In the genomic region with DNA sequence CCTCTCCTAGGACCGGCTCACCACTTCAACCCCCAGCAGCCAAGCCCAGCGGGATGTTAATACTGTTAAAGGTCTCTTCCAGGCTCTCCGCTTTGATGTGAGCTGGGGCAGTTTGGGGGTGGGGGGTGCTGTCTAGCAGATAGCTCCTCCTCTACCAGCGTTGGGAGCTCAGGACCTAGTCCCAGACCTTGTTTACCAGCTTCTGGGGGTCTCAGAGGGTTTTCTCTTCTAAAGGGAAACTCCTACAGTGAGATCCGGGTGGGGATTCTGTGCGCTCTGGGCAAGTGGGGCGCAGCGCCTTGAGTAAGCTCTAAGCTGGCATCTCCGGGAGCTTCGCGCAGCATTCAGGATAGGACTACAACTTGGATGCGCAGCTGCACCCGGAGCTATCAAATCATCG, we compare ENCODE assay signal across 16 mouse cellular contexts. TPM values are rescaled to one million over a fixed set of nuclear protein-coding genes. Genes with fewer than 3 reads are reported as not detected.
DNase-seq lines count a peak whose midpoint lies in the region; ATAC-seq lines count a peak whose summit lies in the region.
"Had no signal": no experiment of that assay in that cellular context is flagged by ENCODE, and none has a peak within 500 bp of the region (broad histone marks: within the 10 kb centered on the region; RNA-seq: fewer than 3 reads in every experiment).

No protein-coding gene starts in this region.

- H3K4me1 ChIP-seq in heart, embryonic 10.5 days: peaks cover 9% of the 10 kb centered on the region; the same call in 1 of the 2 replicates
- H3K4me1 ChIP-seq in kidney, embryonic 15.5 days: peaks cover 9% of the 10 kb centered on the region
- H3K4me1 ChIP-seq in embryonic facial prominence, embryonic 10.5 days: peaks cover 18% of the 10 kb centered on the region
- H3K4me1 ChIP-seq in midbrain, embryonic 13.5 days (replicated peaks): peaks cover 8% of the 10 kb centered on the region
- H3K4me1 ChIP-seq: liver, embryonic 12.5 days had no signal

- H3K4me2 ChIP-seq in kidney, embryonic 15.5 days: 0 out of 2 replicates have a peak overlapping the region, but pooled peaks have one; percentile 25
- peak overlapping the region; percentile 9; the same call in 1 of the 2 replicates for H3K4me2 ChIP-seq in midbrain, embryonic 13.5 days (replicated peaks)
- H3K4me2 ChIP-seq: embryonic facial prominence, embryonic 15.5 days; liver, embryonic 12.5 days had no signal

- H3K9me3 ChIP-seq in heart, embryonic 10.5 days: no peaks in the 10 kb centered on the region
- H3K9me3 ChIP-seq in kidney, embryonic 15.5 days (replicated peaks): no peaks in the 10 kb centered on the region
- no peaks in the 10 kb centered on the region for H3K9me3 ChIP-seq in embryonic facial prominence, embryonic 10.5 days
- no peaks in the 10 kb centered on the region for H3K9me3 ChIP-seq in midbrain, embryonic 13.5 days
- H3K9me3 ChIP-seq: embryonic facial prominence, embryonic 15.5 days; liver, embryonic 12.5 days had no signal

- 2% methylated on average over 14 of the region's 14 CpGs for WGBS in heart, embryonic 10.5 days
- 2% methylated on average over 14 of the region's 14 CpGs for WGBS in kidney, embryonic 15.5 days
- WGBS in embryonic facial prominence, embryonic 10.5 days: under 1% methylated on average over 14 of the region's 14 CpGs
- WGBS in midbrain, embryonic 13.5 days: 2% methylated on average over 14 of the region's 14 CpGs

- H3K27me3 ChIP-seq in heart, embryonic 10.5 days (ENCODE audit: insufficient read depth, poor library complexity, severe bottlenecking): peaks cover 70% of the 10 kb centered on the region
- peaks cover 89% of the 10 kb centered on the region for H3K27me3 ChIP-seq in kidney, embryonic 15.5 days
- peaks cover 78% of the 10 kb centered on the region for H3K27me3 ChIP-seq in embryonic facial prominence, embryonic 10.5 days (replicated peaks; ENCODE audit: low read depth, poor library complexity, severe bottlenecking)
- peaks cover 72% of the 10 kb centered on the region for H3K27me3 ChIP-seq in midbrain, embryonic 13.5 days

- DNase-seq in heart, embryonic 10.5 days (ENCODE audit: low spot score): no peak
- DNase-seq in heart, adult 11 months: no peak
- DNase-seq in kidney, adult 8-10 months: no peak
- peak; percentile 26 for DNase-seq in embryonic facial prominence, embryonic 10.5 days (ENCODE audit: low spot score)
- DNase-seq in c-Kit-positive CD71-positive TER-119-positive erythroid progenitor cells, embryonic 14.5 days (ENCODE audit: low spot score): no peak
- DNase-seq: adrenal gland, postnatal 14 days; B cell, adult 2 months; kidney, adult 9 months; right cerebral cortex, adult 18-20 months had no signal

- no peak for ATAC-seq in kidney, embryonic 15.5 days (replicated peaks; ENCODE audit: low FRiP score)
- no peak for ATAC-seq in midbrain, embryonic 13.5 days
- ATAC-seq: liver, embryonic 12.5 days had no signal

- no peak overlapping the region for H3K27ac ChIP-seq in heart, embryonic 10.5 days
- H3K27ac ChIP-seq in kidney, embryonic 15.5 days: no peak overlapping the region
- no peak overlapping the region for H3K27ac ChIP-seq in embryonic facial prominence, embryonic 10.5 days (replicated peaks)
- H3K27ac ChIP-seq in midbrain, embryonic 13.5 days: no peak overlapping the region
- H3K27ac ChIP-seq: embryonic facial prominence, embryonic 15.5 days; liver, embryonic 12.5 days had no signal

- H3K9ac ChIP-seq in kidney, embryonic 15.5 days: no peak overlapping the region
- H3K9ac ChIP-seq in midbrain, embryonic 13.5 days (replicated peaks): no peak overlapping the region
- H3K9ac ChIP-seq: embryonic facial prominence, embryonic 15.5 days; liver, embryonic 12.5 days had no signal

- H3K4me3 ChIP-seq in heart, embryonic 10.5 days: peak overlapping the region; percentile 41; the same call in 1 of the 2 replicates
- H3K4me3 ChIP-seq in kidney, embryonic 15.5 days (replicated peaks): no peak overlapping the region
- no peak overlapping the region for H3K4me3 ChIP-seq in embryonic facial prominence, embryonic 10.5 days
- H3K4me3 ChIP-seq in midbrain, embryonic 13.5 days (replicated peaks): no peak overlapping the region
- H3K4me3 ChIP-seq: liver, embryonic 12.5 days had no signal

- H3K36me3 ChIP-seq in heart, embryonic 10.5 days: no peaks in the 10 kb centered on the region
- no peaks in the 10 kb centered on the region for H3K36me3 ChIP-seq in kidney, embryonic 15.5 days
- no peaks in the 10 kb centered on the region for H3K36me3 ChIP-seq in embryonic facial prominence, embryonic 10.5 days (replicated peaks)
- no peaks in the 10 kb centered on the region for H3K36me3 ChIP-seq in midbrain, embryonic 13.5 days
- H3K36me3 ChIP-seq: embryonic facial prominence, embryonic 15.5 days; G1E; liver, embryonic 12.5 days had no signal

RNA-seq across cellular contexts. Expression of a gene that starts 9.7 kb away (rescaled TPM):
- polyA plus RNA-seq in heart, embryonic 10.5 days (2016; fragmentation: Nextera tagmentation; extraction: Ambion mirVana): 0.11 and 0.13 TPM in 2 replicates
- 0.09 TPM in 1 of 2 replicates, not detected in the other for polyA plus RNA-seq in kidney, embryonic 15.5 days (2015; fragmentation: Nextera tagmentation; extraction: Ambion mirVana)
- polyA plus RNA-seq in embryonic facial prominence, embryonic 10.5 days (2016; fragmentation: Nextera tagmentation; extraction: Ambion mirVana): 0.24 and 0.36 TPM in 2 replicates
- 0.68 and 2.6 TPM in 2 replicates for polyA plus RNA-seq in midbrain, embryonic 13.5 days (2015; fragmentation: Nextera tagmentation; extraction: Ambion mirVana)
- polyA plus RNA-seq: embryonic facial prominence, embryonic 15.5 days; G1E; liver, embryonic 12.5 days; lung, embryonic 16.5 days; neural tube, embryonic 14.5 days had no signal

RNA-seq across cellular contexts. Expression of a gene that starts 37.8 kb away (rescaled TPM):
- 55.0 and 60.0 TPM in 2 replicates for polyA plus RNA-seq in heart, embryonic 10.5 days (2016; fragmentation: Nextera tagmentation; extraction: Ambion mirVana)
- polyA plus RNA-seq in kidney, embryonic 15.5 days (2015; fragmentation: Nextera tagmentation; extraction: Ambion mirVana): 56.5 and 58.7 TPM in 2 replicates
- polyA plus RNA-seq in embryonic facial prominence, embryonic 10.5 days (2016; fragmentation: Nextera tagmentation; extraction: Ambion mirVana): 41.6 and 43.1 TPM in 2 replicates
- 52.6 and 56.5 TPM in 2 replicates for polyA plus RNA-seq in midbrain, embryonic 13.5 days (2015; fragmentation: Nextera tagmentation; extraction: Ambion mirVana)
